Mouse (Mus musculus): ENCODE measurements at regions not wholly inside any gene's neighbourhood (a gene's known extent, or its start where the extent isn't known, plus 50 kb on each side); places are given as distances from the start of the nearest gene placed in this dataset.
"Not testable (repeated sequence)": the region's sequence is repeated elsewhere in the genome, so short reads cannot be mapped to it uniquely, and the experiment has no call there.

DNA sequence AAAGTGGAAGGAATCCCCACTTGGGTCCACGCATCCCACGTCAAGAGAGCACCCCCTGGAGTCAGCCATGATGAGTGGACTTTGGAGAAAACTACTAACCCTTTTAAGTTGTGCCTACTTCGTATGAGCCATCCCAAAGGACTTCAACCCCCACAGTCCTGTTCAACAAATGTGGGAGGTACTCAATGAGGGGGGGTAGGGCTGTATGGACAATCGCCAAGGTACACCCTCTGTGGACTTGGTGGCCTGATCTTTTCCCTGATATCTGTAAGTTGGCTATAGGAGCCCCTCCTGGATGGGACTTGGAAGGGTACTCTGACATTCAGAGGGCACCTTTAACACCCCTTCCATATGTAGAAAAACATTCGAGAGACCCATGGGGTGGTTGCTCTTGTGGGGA is 256.5 kb upstream of the Olfr161 start:
- DNase-seq (ENCODE audit: low spot score in 2 of 2) = not testable (repeated sequence)

GRCm38 (mm10) chr16:3343372-3343771 is 247.5 kb upstream of the Olfr161 start:
- DNase-seq (ENCODE audit: low spot score in 2 of 2) = not testable (repeated sequence)

- DNase-seq (ENCODE audit: low spot score in 2 of 2) = not testable (repeated sequence)
These were observed 246.0 kb upstream of the Olfr161 start for GRCm38 (mm10) chr16:3344725-3345380.

- DNase-seq (ENCODE audit: low spot score in 2 of 2) = not testable (repeated sequence)
These were observed 241.5 kb upstream of the Olfr161 start for GRCm38 (mm10) chr16:3349382-3349781.

GRCm38 (mm10) chr16:3349850-3350547 is 240.8 kb upstream of the Olfr161 start:
- DNase-seq (ENCODE audit: low spot score in 2 of 2) = not testable (repeated sequence)

DNA sequence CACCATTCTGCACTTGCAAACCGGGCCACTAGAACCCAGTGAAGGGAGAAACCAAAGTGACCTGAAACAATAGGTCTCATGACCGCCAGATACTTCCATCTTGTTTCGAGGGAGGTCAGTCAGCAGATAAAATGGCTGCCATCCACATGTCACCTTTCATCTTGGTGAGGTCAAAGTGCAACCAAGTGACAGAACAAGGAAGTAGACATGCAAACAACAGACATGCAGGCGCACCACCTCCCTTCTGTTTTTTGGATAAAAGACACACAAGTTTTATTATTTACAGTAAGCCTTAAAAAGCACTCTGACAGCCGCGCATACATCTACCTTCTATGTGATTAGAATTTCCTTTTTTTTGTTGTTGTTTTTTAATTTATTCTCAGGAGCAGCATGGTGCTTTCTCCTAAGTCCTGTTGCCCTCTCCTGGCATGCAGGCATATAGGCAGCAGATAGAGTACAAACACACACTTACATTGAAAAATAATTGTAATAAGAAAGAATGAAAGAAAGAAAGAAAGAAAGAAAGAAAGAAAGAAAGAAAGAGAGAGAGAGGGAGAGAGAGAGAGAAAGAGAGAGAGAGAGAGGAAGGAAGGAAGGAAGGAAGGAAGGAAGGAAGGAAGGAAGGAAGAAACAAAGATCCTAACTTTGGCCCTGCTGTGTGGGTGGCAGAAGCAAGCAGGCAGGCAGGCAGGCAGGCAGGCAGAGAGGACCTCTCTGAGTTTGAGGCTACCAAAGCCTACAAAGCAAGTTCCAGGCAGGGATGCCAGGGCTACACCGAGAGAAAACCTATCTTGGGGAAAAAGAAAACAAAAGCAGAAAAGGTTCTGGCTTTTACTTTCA is 240.0 kb upstream of the Olfr161 start:
- not testable (repeated sequence) for DNase-seq (ENCODE audit: low spot score in 2 of 2)

DNA sequence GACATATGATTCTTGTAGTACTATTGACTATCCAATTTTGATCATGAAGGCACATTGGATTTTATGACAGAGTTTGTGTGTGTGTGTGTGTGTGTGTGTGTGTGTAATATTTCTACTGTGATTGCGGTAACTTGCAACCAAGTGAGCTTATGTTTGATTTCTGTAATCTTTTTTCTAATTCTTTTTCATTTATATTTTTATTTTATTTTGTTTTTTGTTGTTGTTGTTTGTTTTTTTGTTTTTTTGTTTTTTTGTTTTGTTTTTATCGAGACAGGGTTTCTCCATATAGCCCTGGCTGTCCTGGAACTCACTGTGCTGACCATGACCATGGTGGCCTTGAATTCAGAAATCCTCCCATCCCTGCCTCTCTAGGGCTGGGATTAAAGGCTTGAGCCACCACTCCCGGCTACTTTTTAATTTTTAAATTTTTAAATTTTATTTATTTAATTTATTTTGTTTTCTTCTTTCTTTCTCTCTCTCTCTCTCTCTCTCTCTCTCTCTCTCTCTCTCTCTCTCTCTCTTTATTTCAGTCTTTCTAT is 239.3 kb upstream of the Olfr161 start:
- peak; percentile 2 to 12 for DNase-seq (ENCODE audit: low spot score in 2 of 2)

Measured in right cerebral cortex, postnatal 36 days (tissue).